Mouse (Mus musculus) megakaryocyte, embryonic 14.5 days (primary cell): Measurements from ENCODE around the gene Cybrd1.

Source experiments
- FLI1 ChIP-seq: IDR thresholded peaks from 2 replicates; pipeline ENCODE4 v1.6.1; 2012; ENCODE audit warnings: low read length, inconsistent platforms, mixed read lengths
- GATA1 ChIP-seq: IDR thresholded peaks from 3 replicates; pipeline ENCODE4 v1.6.1; 2012; ENCODE audit warnings: mixed read lengths, low read length, inconsistent platforms, borderline replicate concordance

GRCm38 (mm10) chr2:71177760-71178159 is 60.0 kb downstream of the Cybrd1 start:
- TF ChIP-seq GATA1 (no peak), FLI1 (no peak)
